In the genomic region with DNA sequence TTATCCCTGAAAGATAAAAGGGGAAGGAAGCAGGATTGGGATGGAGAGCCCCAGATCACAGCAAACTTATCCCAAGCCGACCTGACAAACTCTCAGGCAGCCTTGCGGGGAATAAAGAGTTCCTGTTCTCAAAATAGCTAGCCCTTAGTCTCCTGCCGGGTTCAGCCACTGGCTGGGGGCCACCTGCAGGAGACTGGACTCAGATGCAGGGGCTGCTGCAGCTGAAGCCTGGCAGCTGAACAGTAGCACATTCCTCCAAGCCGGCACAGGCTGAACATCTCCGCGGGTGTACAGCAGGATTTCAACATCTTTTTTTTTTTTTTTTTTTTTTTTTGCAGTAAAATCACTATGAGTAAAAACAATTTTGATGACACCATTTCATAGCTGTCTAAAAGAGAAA, we compare ENCODE assay signal across 14 mouse cellular contexts.
A peak's percentile ranks its signal among the peaks of the same experiment; 100 is the strongest.
DNase-seq lines count a peak whose midpoint lies in the region; ATAC-seq and TF ChIP-seq lines count a peak whose summit lies in the region.
"Had no signal": no experiment of that assay in that cellular context is flagged by ENCODE, and none has a peak within 500 bp of the region (broad histone marks: within the 10 kb centered on the region; RNA-seq: fewer than 3 reads in every experiment).

No protein-coding gene starts in this region.

- no peak overlapping the region for H3K9ac ChIP-seq in kidney, embryonic 15.5 days
- H3K9ac ChIP-seq: embryonic facial prominence, embryonic 12.5 days; liver, postnatal 0 days; neural tube, embryonic 12.5 days had no signal

- DNase-seq in cerebellum, postnatal 14 days, result peak; percentile 28 to 35
- DNase-seq in cerebellum, adult 11 months, result no peak
- DNase-seq in kidney, postnatal 4 days, result peak; percentile 4 to 19
- DNase-seq in brain, embryonic 14.5 days (ENCODE audit: low read depth), result peak; percentile 46
- no peak for DNase-seq in right cerebral cortex, postnatal 25 days
- DNase-seq: liver, postnatal 0 days had no signal

- H3K9me3 ChIP-seq in kidney, embryonic 15.5 days (replicated peaks), result no peaks in the 10 kb centered on the region
- H3K9me3 ChIP-seq: embryonic facial prominence, embryonic 12.5 days; neural tube, embryonic 12.5 days had no signal

- no peak for TF ChIP-seq POLR2A in brain, embryonic 14.5 days (IDR thresholded peaks at IDR 0.05; ENCODE audit: borderline replicate concordance, extremely low read depth, insufficient read depth, insufficient read length, poor library complexity, severe bottlenecking)

- no peak overlapping the region for H3K4me2 ChIP-seq in kidney, embryonic 15.5 days
- H3K4me2 ChIP-seq: embryonic facial prominence, embryonic 12.5 days; neural tube, embryonic 12.5 days had no signal

- H3K4me3 ChIP-seq in kidney, embryonic 15.5 days (replicated peaks), result no peak overlapping the region
- H3K4me3 ChIP-seq: embryonic facial prominence, embryonic 12.5 days; left cerebral cortex, adult 2 months; neural tube, embryonic 12.5 days had no signal

- H3K27ac ChIP-seq in kidney, embryonic 15.5 days, result no peak overlapping the region
- H3K27ac ChIP-seq: embryonic facial prominence, embryonic 12.5 days; left cerebral cortex, adult 2 months; neural tube, embryonic 12.5 days had no signal

- no peak for ATAC-seq in kidney, embryonic 15.5 days (replicated peaks; ENCODE audit: low FRiP score)
- peak; percentile 66 to 71 for ATAC-seq in hematopoietic stem cell, adult 5-6 weeks (replicated peaks in 1 of 2; ENCODE audit: insufficient read depth in 1 of 2, low FRiP score in 2 of 2, low TSS enrichment in 1 of 2, low read depth in 1 of 2, poor library complexity in 2 of 2, severe bottlenecking in 2 of 2)
- no peak for ATAC-seq in activated CD4-positive, CD25-positive, alpha-beta regulatory T cell, adult 4 months
- ATAC-seq: intestine, embryonic 16.5 days; liver, postnatal 0 days; Patski had no signal

- no peaks in the 10 kb centered on the region for H3K4me1 ChIP-seq in kidney, embryonic 15.5 days
- H3K4me1 ChIP-seq: embryonic facial prominence, embryonic 12.5 days; neural tube, embryonic 12.5 days had no signal

- WGBS in kidney, embryonic 15.5 days, result 41% methylated on average over 6 of the region's 6 CpGs

- TF ChIP-seq CTCF in brain, embryonic 14.5 days (IDR thresholded peaks at IDR 0.05; ENCODE audit: borderline replicate concordance, extremely low read depth, insufficient read depth, insufficient read length), result no peak

- no peaks in the 10 kb centered on the region for H3K27me3 ChIP-seq in kidney, embryonic 15.5 days
- H3K27me3 ChIP-seq: embryonic facial prominence, embryonic 12.5 days; neural tube, embryonic 12.5 days; Patski had no signal

- H3K36me3 ChIP-seq in kidney, embryonic 15.5 days, result no peaks in the 10 kb centered on the region
- H3K36me3 ChIP-seq: embryonic facial prominence, embryonic 12.5 days; neural tube, embryonic 12.5 days had no signal

Comparison
In these comparisons a context has a peak if more than half of its experiments do, and no peak if none do; other contexts are left out.
1. DNase-seq: peak in cerebellum, postnatal 14 days (2 of 2), kidney, postnatal 4 days (2 of 2) and brain, embryonic 14.5 days (single experiment); none in cerebellum, adult 11 months (single experiment) and right cerebral cortex, postnatal 25 days (single experiment).
2. ATAC-seq: peak in hematopoietic stem cell, adult 5-6 weeks (2 of 2); none in kidney, embryonic 15.5 days (single experiment) and activated CD4-positive, CD25-positive, alpha-beta regulatory T cell, adult 4 months (single experiment).